Mouse (Mus musculus) gastrocnemius, postnatal 14 days (tissue): Measurements from ENCODE around the gene Zmynd11. TPM values are rescaled to one million over a fixed set of nuclear protein-coding genes. Genes with fewer than 3 reads are reported as not detected.
"Not testable (repeated sequence)": the region's sequence is repeated elsewhere in the genome, so short reads cannot be mapped to it uniquely, and the experiment has no call there.

Experiments used
- DNase-seq: peaks from one replicate; pipeline ENCODE4 v3.0.0; 2021; ENCODE audit warnings: mixed read lengths
- intact Hi-C: fragments of 180-260 bp; cut with DNase I; formaldehyde crosslinking; loops from one replicate; pipeline ENCODE4 v1.15.1; 2025; ENCODE audit warnings: low total_unique reads
- total RNA-seq, 2 experiments: library from RNA; stranded (reverse); gene quantifications; 2 replicates each; pipeline ENCODE4 v1.2.3; 2021

Gene Zmynd11
- total RNA-seq, 2 experiments from 2014 or later, result 61.3 to 67.9 TPM

- not testable (repeated sequence) for DNase-seq
Measured at GRCm38 (mm10) chr13:9732262-9732661, 32.9 kb downstream of the Zmynd11 start.

GRCm38 (mm10) chr13:9729073-9729472 is 36.1 kb downstream of the Zmynd11 start:
- intact Hi-C loops, result no loop called here
- no peak for DNase-seq

More at GRCm38 (mm10) chr13:9732262-9732661, 32.9 kb downstream of the Zmynd11 start:
- intact Hi-C loops, result not testable (repeated sequence)

GRCm38 (mm10) chr13:9715224-9715623 is 49.9 kb downstream of the Zmynd11 start:
- DNase-seq, result no peak
- intact Hi-C loops, result no loop called here

- DNase-seq, result no peak
- intact Hi-C loops, result no loop called here
Measured at GRCm38 (mm10) chr13:9713462-9714134, 51.5 kb downstream of the Zmynd11 start.

GRCm38 (mm10) chr13:9712971-9713370 is 52.2 kb downstream of the Zmynd11 start:
- intact Hi-C loops, result no loop called here
- DNase-seq, result no peak

- intact Hi-C loops, result no loop called here
- DNase-seq, result no peak
Measured at GRCm38 (mm10) chr13:9712409-9712808, 52.7 kb downstream of the Zmynd11 start.

GRCm38 (mm10) chr13:9708433-9709240 is 56.5 kb downstream of the Zmynd11 start:
- intact Hi-C loops, result no loop called here
- DNase-seq, result no peak

- intact Hi-C loops, result no loop called here
- no peak for DNase-seq
Measured at GRCm38 (mm10) chr13:9706720-9707119, 58.4 kb downstream of the Zmynd11 start.

GRCm38 (mm10) chr13:9702615-9703235 is 62.4 kb downstream of the Zmynd11 start:
- intact Hi-C loops, result no loop called here
- no peak for DNase-seq

- DNase-seq, result no peak
- intact Hi-C loops, result no loop called here
Measured at GRCm38 (mm10) chr13:9697340-9697739, 67.8 kb downstream of the Zmynd11 start.

GRCm38 (mm10) chr13:9695809-9696208 is 69.3 kb downstream of the Zmynd11 start:
- intact Hi-C loops, result no loop called here
- no peak for DNase-seq

- intact Hi-C loops, result no loop called here
- DNase-seq, result no peak
Measured at GRCm38 (mm10) chr13:9695403-9695802, 69.7 kb downstream of the Zmynd11 start.

GRCm38 (mm10) chr13:9694651-9695050 is 70.5 kb downstream of the Zmynd11 start:
- DNase-seq, result no peak
- intact Hi-C loops, result no loop called here

- intact Hi-C loops, result no loop called here
- DNase-seq, result no peak
Measured at GRCm38 (mm10) chr13:9692876-9693275, 72.3 kb downstream of the Zmynd11 start.

- intact Hi-C loops, result no loop called here
Measured at GRCm38 (mm10) chr13:9689366-9689765, 75.8 kb downstream of the Zmynd11 start.

GRCm38 (mm10) chr13:9686765-9687164 is 78.4 kb downstream of the Zmynd11 start:
- no peak for DNase-seq
- intact Hi-C loops, result no loop called here

More at GRCm38 (mm10) chr13:9689366-9689765, 75.8 kb downstream of the Zmynd11 start:
- DNase-seq, result no peak

- intact Hi-C loops, result no loop called here
- no peak for DNase-seq
Measured at GRCm38 (mm10) chr13:9686261-9686660, 78.9 kb downstream of the Zmynd11 start.

GRCm38 (mm10) chr13:9684153-9684923 is 80.8 kb downstream of the Zmynd11 start:
- intact Hi-C loops, result no loop called here
- DNase-seq, result no peak

GRCm38 (mm10) chr13:9683280-9683679 is 81.8 kb downstream of the Zmynd11 start:
- DNase-seq, result no peak
- intact Hi-C loops, result no loop called here

GRCm38 (mm10) chr13:9681492-9681891 is 83.6 kb downstream of the Zmynd11 start:
- no peak for DNase-seq
- intact Hi-C loops, result no loop called here
